Mouse (Mus musculus) cerebellum, adult 2 months (tissue): ENCODE measurements around the gene Prkcb.

ENCODE experiments used
- CTCF ChIP-seq: fragments of 200-500 bp; IDR thresholded peaks from 2 replicates; pipeline ENCODE4 v1.5.1; 2011; ENCODE audit warnings: low read depth, mild to moderate bottlenecking, control low read depth, low read length, moderate library complexity, borderline replicate concordance; ENCODE audit not compliant: insufficient read depth
- POLR2A ChIP-seq: fragments of 200-500 bp; IDR thresholded peaks from 2 replicates; pipeline ENCODE4 v1.6.1; 2011; ENCODE audit warnings: low read length, control low read depth, borderline replicate concordance; ENCODE audit not compliant: insufficient read depth

DNA sequence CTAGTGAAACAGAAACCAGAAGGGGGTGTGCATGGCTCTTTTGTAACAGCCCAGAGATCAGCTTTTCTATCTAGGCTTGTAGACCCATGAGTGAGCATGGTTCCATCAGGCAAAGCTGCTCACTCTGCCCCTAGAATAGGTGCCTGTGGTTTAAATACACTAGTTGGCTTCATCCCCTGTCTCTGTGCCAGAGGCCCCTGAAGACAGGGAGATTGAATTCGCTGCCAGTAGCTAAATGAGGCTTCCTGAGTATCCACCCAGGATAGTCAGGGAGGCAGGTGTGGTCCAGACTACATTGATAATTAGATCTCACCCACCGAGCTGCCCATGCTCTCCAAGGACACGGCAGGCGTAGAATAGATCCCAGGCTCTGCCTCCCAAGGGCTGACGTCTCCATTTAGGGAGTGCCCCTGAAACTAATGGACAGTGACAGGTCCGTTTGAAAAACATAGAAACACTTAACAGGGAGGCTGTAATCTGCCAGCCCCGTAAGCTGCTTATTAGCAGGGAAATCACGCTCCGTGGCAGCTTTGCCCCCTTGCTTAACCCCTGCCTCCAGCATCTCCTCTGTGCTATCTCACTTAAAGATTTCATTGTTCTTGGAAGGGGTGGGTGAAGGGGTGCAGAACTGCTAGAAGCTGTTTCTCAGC, 333.7 kb downstream of the Prkcb start:
- TF ChIP-seq CTCF (no peak), POLR2A (no peak)
